9 mouse cellular contexts compared by ENCODE assay signal in the genomic region with DNA sequence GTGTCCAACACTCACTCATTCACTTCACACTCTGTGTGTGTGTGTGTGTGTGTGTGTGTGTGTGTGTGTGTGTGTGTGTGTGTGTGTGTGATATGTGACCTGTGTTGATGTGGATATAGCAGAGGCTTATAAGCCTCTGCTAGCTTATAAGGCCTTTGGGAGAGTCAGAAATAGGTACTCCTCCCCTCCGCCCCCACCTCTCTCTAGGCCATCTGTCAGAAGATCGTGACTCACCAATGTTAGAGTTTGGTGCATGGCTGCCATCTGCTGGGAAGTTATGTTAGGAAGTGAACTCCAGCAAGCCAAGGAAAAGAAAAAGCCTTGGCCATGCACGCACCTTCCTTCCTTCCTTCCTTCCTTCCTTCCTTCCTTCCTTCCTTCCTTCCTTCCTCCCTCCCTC. TPM values are rescaled to one million over a fixed set of nuclear protein-coding genes. Genes with fewer than 3 reads are reported as not detected.
A peak's percentile ranks its signal among the peaks of the same experiment; 100 is the strongest.
DNase-seq lines count a peak whose midpoint lies in the region; ATAC-seq and TF ChIP-seq lines count a peak whose summit lies in the region.
"Had no signal": no experiment of that assay in that cellular context is flagged by ENCODE, and none has a peak within 500 bp of the region (broad histone marks: within the 10 kb centered on the region; RNA-seq: fewer than 3 reads in every experiment).

No protein-coding gene starts in this region.

- TF ChIP-seq CTCF in bone marrow macrophage, adult 2 months (IDR thresholded peaks at IDR 0.05; ENCODE audit: low read depth, low read length), result peak; percentile 56

- ATAC-seq in limb, embryonic 11.5 days (ENCODE audit: insufficient number of reproducible peaks, low FRiP score, low TSS enrichment, low read depth), result no peak
- ATAC-seq in forebrain, embryonic 16.5 days, result peak; percentile 75
- 0 out of 2 replicates have a peak, but pooled peaks have one; percentile 24 for ATAC-seq in intestine, embryonic 15.5 days
- ATAC-seq in neural tube, embryonic 13.5 days (ENCODE audit: low read depth), result peak; percentile 76

- H3K4me3 ChIP-seq in limb, embryonic 11.5 days (ENCODE audit: low read depth, low read length), result no peak overlapping the region
- H3K4me3 ChIP-seq in limb, embryonic 10.5 days, result no peak overlapping the region
- H3K4me3 ChIP-seq in bone marrow macrophage, adult 2 months (ENCODE audit: insufficient read depth, low read length), result no peak overlapping the region
- no peak overlapping the region for H3K4me3 ChIP-seq in forebrain, embryonic 16.5 days (replicated peaks; ENCODE audit: low read length)
- no peak overlapping the region for H3K4me3 ChIP-seq in intestine, embryonic 15.5 days (replicated peaks)
- no peak overlapping the region for H3K4me3 ChIP-seq in neural tube, embryonic 13.5 days

- DNase-seq in limb, embryonic 11.5 days (ENCODE audit: low spot score), result peak; percentile 50
- no peak for DNase-seq in limb, embryonic 10.5 days (ENCODE audit: low spot score)
- peak; percentile 84 to 97 for DNase-seq in left cerebral cortex, postnatal 25 days (ENCODE audit: low spot score in 2 of 2)
- DNase-seq in thymus, postnatal 10 days (ENCODE audit: low spot score in 2 of 2), result peak; percentile 49 to 70

- no peaks in the 10 kb centered on the region for H3K9me3 ChIP-seq in limb, embryonic 11.5 days (ENCODE audit: control insufficient read depth, low read length)
- H3K9me3 ChIP-seq in limb, embryonic 10.5 days (replicated peaks), result no peaks in the 10 kb centered on the region
- no peaks in the 10 kb centered on the region for H3K9me3 ChIP-seq in forebrain, embryonic 16.5 days (ENCODE audit: control insufficient read depth, low read length)
- no peaks in the 10 kb centered on the region; the same call in 1 of the 2 replicates for H3K9me3 ChIP-seq in intestine, embryonic 15.5 days
- H3K9me3 ChIP-seq in neural tube, embryonic 13.5 days, result no peaks in the 10 kb centered on the region

- H3K4me1 ChIP-seq in limb, embryonic 11.5 days (ENCODE audit: control insufficient read depth, insufficient read depth, low read length), result no peaks in the 10 kb centered on the region
- no peaks in the 10 kb centered on the region for H3K4me1 ChIP-seq in limb, embryonic 10.5 days
- peaks cover 15% of the 10 kb centered on the region for H3K4me1 ChIP-seq in bone marrow macrophage, adult 2 months (ENCODE audit: control insufficient read depth, insufficient read depth, low read length)
- no peaks in the 10 kb centered on the region for H3K4me1 ChIP-seq in forebrain, embryonic 16.5 days (replicated peaks; ENCODE audit: control insufficient read depth, insufficient read depth, low read length)
- H3K4me1 ChIP-seq in intestine, embryonic 15.5 days (replicated peaks), result peaks cover under 1% of the 10 kb centered on the region; the same call in 1 of the 2 replicates
- H3K4me1 ChIP-seq in neural tube, embryonic 13.5 days (replicated peaks), result no peaks in the 10 kb centered on the region

- intact Hi-C loops in left cerebral cortex, postnatal 25 days (cut with DNase I), result loop anchor here (1.0 to 2.0 kb wide), 2 partner anchors 58 to 95 kb away; no protein-coding TSS in a partner anchor

- H3K4me2 ChIP-seq in limb, embryonic 11.5 days (ENCODE audit: low read depth, severe bottlenecking), result no peak overlapping the region
- no peak overlapping the region for H3K4me2 ChIP-seq in forebrain, embryonic 16.5 days (ENCODE audit: low read length)
- H3K4me2 ChIP-seq in intestine, embryonic 15.5 days (replicated peaks), result no peak overlapping the region
- no peak overlapping the region for H3K4me2 ChIP-seq in neural tube, embryonic 13.5 days

- 15% methylated on average over 3 of the region's 3 CpGs for WGBS in limb, embryonic 11.5 days
- WGBS in limb, embryonic 10.5 days, result 14% methylated on average over 3 of the region's 3 CpGs
- WGBS in forebrain, embryonic 16.5 days, result 11% methylated on average over 3 of the region's 3 CpGs
- WGBS in intestine, embryonic 15.5 days, result 6% methylated on average over 3 of the region's 3 CpGs
- 8% methylated on average over 3 of the region's 3 CpGs for WGBS in neural tube, embryonic 13.5 days

- no peak overlapping the region for H3K27ac ChIP-seq in limb, embryonic 11.5 days (replicated peaks; ENCODE audit: low read depth, low read length)
- H3K27ac ChIP-seq in limb, embryonic 10.5 days, result no peak overlapping the region
- no peak overlapping the region for H3K27ac ChIP-seq in bone marrow macrophage, adult 2 months (ENCODE audit: insufficient read depth, low read depth, low read length)
- H3K27ac ChIP-seq in forebrain, embryonic 16.5 days (ENCODE audit: low read length), result no peak overlapping the region
- H3K27ac ChIP-seq in intestine, embryonic 15.5 days, result no peak overlapping the region
- H3K27ac ChIP-seq in neural tube, embryonic 13.5 days (replicated peaks), result no peak overlapping the region

- no peak for TF ChIP-seq POLR2A in bone marrow macrophage, adult 2 months (IDR thresholded peaks at IDR 0.05; ENCODE audit: borderline replicate concordance, low read depth, low read length)

- peaks cover 8% of the 10 kb centered on the region for H3K27me3 ChIP-seq in limb, embryonic 11.5 days (ENCODE audit: control insufficient read depth, insufficient read depth, low read length)
- peaks cover 22% of the 10 kb centered on the region for H3K27me3 ChIP-seq in limb, embryonic 10.5 days (ENCODE audit: low read depth, poor library complexity, severe bottlenecking)
- H3K27me3 ChIP-seq in forebrain, embryonic 16.5 days (replicated peaks; ENCODE audit: control insufficient read depth, insufficient read depth, low read length), result no peaks in the 10 kb centered on the region
- H3K27me3 ChIP-seq in intestine, embryonic 15.5 days (replicated peaks), result peaks cover 4% of the 10 kb centered on the region; the same call in 1 of the 2 replicates
- H3K27me3 ChIP-seq in neural tube, embryonic 13.5 days, result no peaks in the 10 kb centered on the region

- H3K36me3 ChIP-seq in limb, embryonic 11.5 days (ENCODE audit: control insufficient read depth, insufficient read depth, low read length), result no peaks in the 10 kb centered on the region; the same call in 1 of the 2 replicates
- H3K36me3 ChIP-seq in limb, embryonic 10.5 days, result no peaks in the 10 kb centered on the region
- peaks cover 15% of the 10 kb centered on the region for H3K36me3 ChIP-seq in forebrain, embryonic 16.5 days (ENCODE audit: control insufficient read depth, insufficient read depth)
- 0 out of 2 replicates have a peak, but pooled peaks cover 3% of the 10 kb centered on the region for H3K36me3 ChIP-seq in intestine, embryonic 15.5 days
- peaks cover 29% of the 10 kb centered on the region for H3K36me3 ChIP-seq in neural tube, embryonic 13.5 days

- H3K9ac ChIP-seq in limb, embryonic 11.5 days (ENCODE audit: low read length), result no peak overlapping the region
- no peak overlapping the region for H3K9ac ChIP-seq in forebrain, embryonic 16.5 days (replicated peaks; ENCODE audit: low read depth, low read length)
- H3K9ac ChIP-seq in intestine, embryonic 15.5 days, result no peak overlapping the region
- H3K9ac ChIP-seq in neural tube, embryonic 13.5 days, result no peak overlapping the region

RNA-seq across cellular contexts. Expression of a gene that starts 10.3 kb away (rescaled TPM):
- 0.96 and 1.4 TPM in 2 replicates for polyA plus RNA-seq in limb, embryonic 11.5 days (2014; fragmentation: Nextera tagmentation; extraction: Ambion mirVana)
- 0.55 and 1.2 TPM in 2 replicates for polyA plus RNA-seq in limb, embryonic 10.5 days (2016; fragmentation: Nextera tagmentation; extraction: Ambion mirVana)
- 18.6 and 22.4 TPM in 2 replicates for polyA plus RNA-seq in bone marrow macrophage, adult 2 months (2012; ENCODE audit: insufficient read depth, insufficient read length, missing spikeins)
- polyA plus RNA-seq in forebrain, embryonic 16.5 days (2015; fragmentation: Nextera tagmentation; extraction: Ambion mirVana), result 2.3 and 3.4 TPM in 2 replicates
- polyA plus RNA-seq in intestine, embryonic 15.5 days (2015; fragmentation: Nextera tagmentation; extraction: Ambion mirVana), result 2.1 and 2.4 TPM in 2 replicates
- 1 to 10 TPM; 2.6 to 2.7 TPM for total RNA-seq in left cerebral cortex, postnatal 25 days (2021)
- polyA plus RNA-seq in neural tube, embryonic 13.5 days (2015; fragmentation: Nextera tagmentation; extraction: Ambion mirVana), result 1.9 and 2.8 TPM in 2 replicates

RNA-seq across cellular contexts. Expression of a gene that starts 12.1 kb away (rescaled TPM):
- 0.39 TPM in 1 of 2 replicates, not detected in the other for polyA plus RNA-seq in limb, embryonic 11.5 days (2014; fragmentation: Nextera tagmentation; extraction: Ambion mirVana)
- polyA plus RNA-seq in limb, embryonic 10.5 days (2016; fragmentation: Nextera tagmentation; extraction: Ambion mirVana), result not detected in 2 replicates
- polyA plus RNA-seq in bone marrow macrophage, adult 2 months (2012; ENCODE audit: insufficient read depth, insufficient read length, missing spikeins), result 53.0 and 56.7 TPM in 2 replicates
- polyA plus RNA-seq in forebrain, embryonic 16.5 days (2015; fragmentation: Nextera tagmentation; extraction: Ambion mirVana), result not detected in 2 replicates
- polyA plus RNA-seq in intestine, embryonic 15.5 days (2015; fragmentation: Nextera tagmentation; extraction: Ambion mirVana), result 2.2 and 2.5 TPM in 2 replicates
- total RNA-seq in left cerebral cortex, postnatal 25 days (2021), result 1 to 10 TPM in 1 of 2 experiments, not detected in 1; 1.2 TPM
- polyA plus RNA-seq in neural tube, embryonic 13.5 days (2015; fragmentation: Nextera tagmentation; extraction: Ambion mirVana), result 1.0 TPM in 1 of 2 replicates, not detected in the other

RNA-seq across cellular contexts. Expression of a gene that starts 13.5 kb away (rescaled TPM):
- 16.6 and 18.0 TPM in 2 replicates for polyA plus RNA-seq in limb, embryonic 11.5 days (2014; fragmentation: Nextera tagmentation; extraction: Ambion mirVana)
- 8.4 and 13.4 TPM in 2 replicates for polyA plus RNA-seq in limb, embryonic 10.5 days (2016; fragmentation: Nextera tagmentation; extraction: Ambion mirVana)
- polyA plus RNA-seq in bone marrow macrophage, adult 2 months (2012; ENCODE audit: insufficient read depth, insufficient read length, missing spikeins), result 2.0 and 2.3 TPM in 2 replicates
- 584 and 649 TPM in 2 replicates for polyA plus RNA-seq in forebrain, embryonic 16.5 days (2015; fragmentation: Nextera tagmentation; extraction: Ambion mirVana)
- 39.0 and 40.8 TPM in 2 replicates for polyA plus RNA-seq in intestine, embryonic 15.5 days (2015; fragmentation: Nextera tagmentation; extraction: Ambion mirVana)
- total RNA-seq in left cerebral cortex, postnatal 25 days (2021), result 1,000 to 10,000 TPM; 1,270 to 1,289 TPM
- 528 and 571 TPM in 2 replicates for polyA plus RNA-seq in neural tube, embryonic 13.5 days (2015; fragmentation: Nextera tagmentation; extraction: Ambion mirVana)

RNA-seq across cellular contexts. Expression of a gene that starts 18.2 kb away (rescaled TPM):
- polyA plus RNA-seq in limb, embryonic 11.5 days (2014; fragmentation: Nextera tagmentation; extraction: Ambion mirVana), result 8.4 and 12.6 TPM in 2 replicates
- 7.6 and 8.6 TPM in 2 replicates for polyA plus RNA-seq in limb, embryonic 10.5 days (2016; fragmentation: Nextera tagmentation; extraction: Ambion mirVana)
- polyA plus RNA-seq in bone marrow macrophage, adult 2 months (2012; ENCODE audit: insufficient read depth, insufficient read length, missing spikeins), result 3,702 and 3,978 TPM in 2 replicates
- polyA plus RNA-seq in forebrain, embryonic 16.5 days (2015; fragmentation: Nextera tagmentation; extraction: Ambion mirVana), result 14.0 and 19.1 TPM in 2 replicates
- polyA plus RNA-seq in intestine, embryonic 15.5 days (2015; fragmentation: Nextera tagmentation; extraction: Ambion mirVana), result 49.8 and 63.7 TPM in 2 replicates
- total RNA-seq in left cerebral cortex, postnatal 25 days (2021), result 10 to 100 TPM; 28.7 to 29.8 TPM
- 35.3 and 40.8 TPM in 2 replicates for polyA plus RNA-seq in neural tube, embryonic 13.5 days (2015; fragmentation: Nextera tagmentation; extraction: Ambion mirVana)

RNA-seq across cellular contexts. Expression of a gene that starts 25.7 kb away (rescaled TPM):
- polyA plus RNA-seq in limb, embryonic 11.5 days (2014; fragmentation: Nextera tagmentation; extraction: Ambion mirVana), result 0.13 TPM in 1 of 2 replicates, not detected in the other
- polyA plus RNA-seq in limb, embryonic 10.5 days (2016; fragmentation: Nextera tagmentation; extraction: Ambion mirVana), result not detected in 2 replicates
- not detected in 2 replicates for polyA plus RNA-seq in bone marrow macrophage, adult 2 months (2012; ENCODE audit: insufficient read depth, insufficient read length, missing spikeins)
- 0.22 and 0.43 TPM in 2 replicates for polyA plus RNA-seq in forebrain, embryonic 16.5 days (2015; fragmentation: Nextera tagmentation; extraction: Ambion mirVana)
- 2.0 and 3.0 TPM in 2 replicates for polyA plus RNA-seq in intestine, embryonic 15.5 days (2015; fragmentation: Nextera tagmentation; extraction: Ambion mirVana)
- 10 to 100 TPM; 11.4 to 11.7 TPM for total RNA-seq in left cerebral cortex, postnatal 25 days (2021)
- polyA plus RNA-seq in neural tube, embryonic 13.5 days (2015; fragmentation: Nextera tagmentation; extraction: Ambion mirVana), result 3.3 and 3.9 TPM in 2 replicates
- polyA plus RNA-seq: lung, embryonic 16.5 days had no signal

Comparison
In these comparisons a context has a peak if more than half of its experiments do, and no peak if none do; other contexts are left out.
1. RNA of a gene that starts 12.1 kb away (polyA plus RNA-seq): 53.0 to 56.7 TPM in bone marrow macrophage, adult 2 months; 2.2 to 2.5 TPM in intestine, embryonic 15.5 days, 1.0 TPM in neural tube, embryonic 13.5 days, 0.39 TPM in limb, embryonic 11.5 days, not detected in limb, embryonic 10.5 days and not detected in forebrain, embryonic 16.5 days; every median in the first group is over 10 times any median in the second.
2. RNA of a gene that starts 13.5 kb away (polyA plus RNA-seq): 584 to 649 TPM in forebrain, embryonic 16.5 days and 528 to 571 TPM in neural tube, embryonic 13.5 days; 39.0 to 40.8 TPM in intestine, embryonic 15.5 days, 16.6 to 18.0 TPM in limb, embryonic 11.5 days, 8.4 to 13.4 TPM in limb, embryonic 10.5 days and 2.0 to 2.3 TPM in bone marrow macrophage, adult 2 months; every median in the first group is over 10 times any median in the second.